Mouse (Mus musculus) CH12.LX (cell line): ENCODE measurements around the gene Cactin. TPM values are rescaled to one million over a fixed set of nuclear protein-coding genes. Genes with fewer than 3 reads are reported as not detected.

Source experiments
- DNase-seq: peaks from one replicate; pipeline ENCODE4 v3.0.0-alpha.2; 2013; ENCODE audit errors: extremely low read depth
- H3K27ac ChIP-seq: 2 replicates; pipeline ENCODE4 v1.5.1; 2012; ENCODE audit warnings: low read depth, mild to moderate bottlenecking, control low read depth, moderate library complexity; ENCODE audit not compliant: insufficient read depth
- H3K27me3 ChIP-seq: replicated peaks from 2 replicates; pipeline ENCODE3; 2012; ENCODE audit warnings: inconsistent platforms
- H3K36me3 ChIP-seq, 2 experiments: replicated peaks in 1 of 2; 2 replicates each; pipeline versions ENCODE3 to v1.6.1; 2012; ENCODE audit warnings: inconsistent platforms in 1 of 2, low read length in 1 of 2, mild to moderate bottlenecking in 1 of 2, mixed read lengths in 1 of 2, moderate library complexity in 1 of 2; ENCODE audit not compliant: control insufficient read depth in 1 of 2, insufficient read depth in 1 of 2
- H3K4me1 ChIP-seq, 2 experiments: 2 replicates each; pipeline ENCODE4 v1.6.1; 2012; ENCODE audit warnings: inconsistent platforms in 1 of 2, moderate library complexity in 1 of 2; ENCODE audit not compliant: insufficient read depth in 2 of 2, control insufficient read depth in 1 of 2
- H3K4me2 ChIP-seq: 2 replicates; pipeline ENCODE4 v1.6.1; 2012; ENCODE audit warnings: low read depth, mild to moderate bottlenecking, control low read depth; ENCODE audit not compliant: poor library complexity, insufficient read depth, severe bottlenecking
- H3K4me3 ChIP-seq, 3 experiments: fragments of 150-350 bp in 1 of 3; sonication (generic) in 1 of 3; replicated peaks in 1 of 3; 2 replicates each; pipeline versions ENCODE3 to v1.5.1; 2011 to 2012; ENCODE audit warnings: low read depth in 2 of 3, low read length in 2 of 3, mild to moderate bottlenecking in 2 of 3, moderate library complexity in 2 of 3, control low read depth in 1 of 3, improper control_type of control experiment in 1 of 3, inconsistent platforms in 1 of 3, mixed read lengths in 1 of 3; ENCODE audit not compliant: poor library complexity in 1 of 3
- H3K79me2 ChIP-seq: replicated peaks from 2 replicates; pipeline ENCODE4 v1.6.1; 2012; ENCODE audit warnings: mild to moderate bottlenecking, moderate library complexity; ENCODE audit not compliant: control insufficient read depth, poor library complexity, insufficient read depth, severe bottlenecking; ENCODE audit errors: extremely low read depth
- H3K9ac ChIP-seq: 2 replicates; pipeline ENCODE4 v1.6.1; 2012; ENCODE audit warnings: low read depth, mild to moderate bottlenecking, control low read depth, moderate library complexity; ENCODE audit not compliant: insufficient read depth
- H3K9me3 ChIP-seq: replicated peaks from 2 replicates; pipeline ENCODE3; 2012; ENCODE audit warnings: low read length, inconsistent platforms, mixed read lengths
- BHLHE40 ChIP-seq: IDR thresholded peaks from 2 replicates; pipeline ENCODE4 v1.6.1; 2011; ENCODE audit warnings: mild to moderate bottlenecking, low read depth, low read length, improper control_type of control experiment
- E2F4 ChIP-seq: IDR thresholded peaks from 2 replicates; pipeline ENCODE4 v1.6.1; 2011; ENCODE audit warnings: low read depth, low read length, improper control_type of control experiment; ENCODE audit not compliant: insufficient replicate concordance
- IRF4 ChIP-seq: IDR thresholded peaks from 2 replicates; pipeline ENCODE4 v1.6.1; 2014; ENCODE audit warnings: low read depth, mild to moderate bottlenecking, inconsistent platforms, low read length, improper control_type of control experiment
- JUND ChIP-seq: conservative IDR thresholded peaks from 2 replicates; pipeline ENCODE4 v1.6.1; 2011; ENCODE audit warnings: low read depth, low read length, improper control_type of control experiment
- MAX ChIP-seq: IDR thresholded peaks from 2 replicates; pipeline ENCODE4 v1.6.1; 2011; ENCODE audit warnings: low read length, improper control_type of control experiment
- MXI1 ChIP-seq: IDR thresholded peaks from 2 replicates; pipeline ENCODE4 v1.6.1; 2011; ENCODE audit warnings: mild to moderate bottlenecking, low read depth, low read length, improper control_type of control experiment
- RAD21 ChIP-seq: IDR thresholded peaks from 2 replicates; pipeline ENCODE4 v1.6.1; 2011; ENCODE audit warnings: low read depth, mild to moderate bottlenecking, low read length, improper control_type of control experiment, moderate library complexity
- SIN3A ChIP-seq: IDR thresholded peaks from 2 replicates; pipeline ENCODE4 v1.6.1; 2012; ENCODE audit warnings: low read length, improper control_type of control experiment, inconsistent platforms
- TBP ChIP-seq: conservative IDR thresholded peaks from 2 replicates; pipeline ENCODE4 v1.6.1; 2011; ENCODE audit warnings: low read depth, low read length, improper control_type of control experiment
- TCF12 ChIP-seq: IDR thresholded peaks from 2 replicates; pipeline ENCODE4 v1.6.1; 2014; ENCODE audit warnings: low read depth, mild to moderate bottlenecking, inconsistent platforms, low read length, improper control_type of control experiment
- UBTF ChIP-seq: IDR thresholded peaks from 2 replicates; pipeline ENCODE4 v1.6.1; 2012; ENCODE audit warnings: low read depth, mild to moderate bottlenecking, inconsistent platforms, low read length, improper control_type of control experiment, moderate library complexity
- ZC3H11A ChIP-seq: IDR thresholded peaks from 2 replicates; pipeline ENCODE4 v1.6.1; 2012; ENCODE audit warnings: low read depth, mild to moderate bottlenecking, inconsistent platforms, low read length, improper control_type of control experiment
- dilution Hi-C: fragments of 300-500 bp; cut with MboI; formaldehyde crosslinking; loops from 2 replicates; pipeline ENCODE4 v1.14.3; 2020; ENCODE audit warnings: low sequenced_read_pairs; ENCODE audit not compliant: extremely low pct_unique_long_range_greater_than_20kb, extremely low pct_ligation_motif_present
- in situ Hi-C: fragments of 300-500 bp; cut with MboI; formaldehyde crosslinking; loops from 3 replicates; pipeline ENCODE4 v1.14.3; 2019; ENCODE audit warnings: low sequenced_read_pairs, low pct_ligation_motif_present, low pct_unique_long_range_greater_than_20kb, mixed read lengths
- polyA plus RNA-seq: library from polyadenylated mRNA; unstranded; fragments of >175 nt; gene quantifications from 2 replicates; pipeline ENCODE4 v1.2.1, GENCODE M21; 2012; ENCODE audit warnings: low read depth; ENCODE audit not compliant: insufficient read length
- total RNA-seq, 2 experiments: library from RNA; depleted of rRNA; stranded (reverse); fragments of 300-350 nt in 1 of 2; fragments of >200 nt in 1 of 2; gene quantifications; 2 replicates each; pipeline ENCODE4 v1.2.3; 2012 to 2014

The Cactin gene
- total and polyA plus RNA-seq, 3 experiments: 21.4 to 39.3 (median 34.6) TPM

- in situ Hi-C loops: no loop called here
- Histone ChIP-seq H3K9me3 (no peaks in the 10 kb centered on the region), H3K4me2 (no peak overlapping the region; the same call in 1 of the 2 replicates), H3K27me3 (no peaks in the 10 kb centered on the region), H3K79me2 (peaks cover 59% of the 10 kb centered on the region), H3K4me1 (peaks cover 75 to 97% of the 10 kb centered on the region in 2 experiments), H3K27ac (peak overlapping the region; percentile 87), H3K9ac (no peak overlapping the region), H3K4me3 (peak overlapping the region in 1 of 3 experiments; percentile 8), H3K36me3 (peaks cover 3 to 27% of the 10 kb centered on the region in 2 experiments)
- TF ChIP-seq MAX (peak; percentile 35; the same call in 1 of the 2 replicates), BHLHE40 (no peak), UBTF (0 out of 2 replicates have a peak, but pooled peaks have one; percentile 28)
- dilution Hi-C loops: no loop called here
- no peak for DNase-seq
Measured at GRCm38 (mm10) chr10:81300352-81300907, 20.5 kb upstream of the Cactin start.

GRCm38 (mm10) chr10:81301321-81301720, 19.6 kb upstream of the Cactin start:
- peak; percentile 52 for DNase-seq
- dilution Hi-C loops: no loop called here
- no peak overlapping the region for H3K9ac ChIP-seq
- peaks cover 70 to 97% of the 10 kb centered on the region in 2 experiments for H3K4me1 ChIP-seq
- no peak overlapping the region for H3K4me3 ChIP-seq
- in situ Hi-C loops: no loop called here
- H3K4me2 ChIP-seq: peak overlapping the region; percentile 25
- H3K9me3 ChIP-seq: no peaks in the 10 kb centered on the region
- peak overlapping the region; percentile 87; the same call in 1 of the 2 replicates for H3K27ac ChIP-seq
- H3K79me2 ChIP-seq: peaks cover 50% of the 10 kb centered on the region
- peaks cover 12 to 28% of the 10 kb centered on the region in 2 experiments for H3K36me3 ChIP-seq
- H3K27me3 ChIP-seq: no peaks in the 10 kb centered on the region
- TF ChIP-seq SIN3A (no peak), TCF12 (peak; percentile 29; the same call in 1 of the 2 replicates), MAX (no peak), RAD21 (no peak), MXI1 (no peak), TBP (no peak), IRF4 (no peak), BHLHE40 (0 out of 2 replicates have a peak, but pooled peaks have one; percentile 8)

GRCm38 (mm10) chr10:81302288-81302687, 18.6 kb upstream of the Cactin start:
- H3K27me3 ChIP-seq: no peaks in the 10 kb centered on the region
- peaks cover 22 to 36% of the 10 kb centered on the region in 2 experiments for H3K36me3 ChIP-seq
- no peak overlapping the region for H3K4me3 ChIP-seq
- TF ChIP-seq ZC3H11A: no peak
- TF ChIP-seq E2F4: no peak
- TF ChIP-seq JUND: no peak
- H3K4me2 ChIP-seq: no peak overlapping the region
- H3K4me1 ChIP-seq: peaks cover 64 to 97% of the 10 kb centered on the region in 2 experiments
- dilution Hi-C loops: no loop called here
- in situ Hi-C loops: no loop called here
- no peak overlapping the region for H3K9ac ChIP-seq
- peaks cover 42% of the 10 kb centered on the region for H3K79me2 ChIP-seq
- no peak overlapping the region for H3K27ac ChIP-seq
- no peak for DNase-seq
- no peaks in the 10 kb centered on the region for H3K9me3 ChIP-seq
